Mouse (Mus musculus) heart, embryonic 12.5 days (tissue): ENCODE results near the gene Atp2b2. TPM values are rescaled to one million over a fixed set of nuclear protein-coding genes. Genes with fewer than 3 reads are reported as not detected.
"Not testable (repeated sequence)": the region's sequence is repeated elsewhere in the genome, so short reads cannot be mapped to it uniquely, and the experiment has no call there.

ENCODE experiments used
- ATAC-seq: fragments of 200-750 bp; cut with Nextera tagmentation; 2 replicates; pipeline ENCODE4 v1.8.0; 2017; ENCODE audit warnings: moderate TSS enrichment, moderate library complexity; ENCODE audit not compliant: insufficient number of reproducible peaks, low FRiP score
- H3K27ac ChIP-seq: fragments of 300-500 bp; sonication (generic); 2 replicates; pipeline ENCODE4 v1.5.1; 2016; ENCODE audit warnings: mild to moderate bottlenecking, moderate library complexity; ENCODE audit not compliant: poor library complexity, severe bottlenecking
- H3K27me3 ChIP-seq: fragments of 300-500 bp; sonication (generic); replicated peaks from 2 replicates; pipeline ENCODE4 v1.6.1; 2016; ENCODE audit warnings: mild to moderate bottlenecking, moderate library complexity
- H3K36me3 ChIP-seq: fragments of 300-500 bp; sonication (generic); 2 replicates; pipeline ENCODE4 v1.6.1; 2016; ENCODE audit warnings: mild to moderate bottlenecking, moderate library complexity
- H3K4me1 ChIP-seq: fragments of 300-500 bp; sonication (generic); replicated peaks from 2 replicates; pipeline ENCODE4 v1.6.1; 2016; ENCODE audit warnings: mild to moderate bottlenecking
- H3K4me2 ChIP-seq: fragments of 300-500 bp; sonication (generic); 2 replicates; pipeline ENCODE4 v1.6.1; 2016; ENCODE audit warnings: mild to moderate bottlenecking, moderate library complexity
- H3K4me3 ChIP-seq: fragments of 300-500 bp; sonication (generic); 2 replicates; pipeline ENCODE4 v1.5.1; 2016; ENCODE audit warnings: mild to moderate bottlenecking
- H3K9ac ChIP-seq: fragments of 300-500 bp; sonication (generic); 2 replicates; pipeline ENCODE4 v1.6.1; 2016; ENCODE audit warnings: mild to moderate bottlenecking, moderate library complexity
- H3K9me3 ChIP-seq: fragments of 300-500 bp; sonication (generic); replicated peaks from 2 replicates; pipeline ENCODE4 v1.6.1; 2016; ENCODE audit warnings: mild to moderate bottlenecking, moderate library complexity
- WGBS: fragments of 180-500 bp; shearing (Covaris S2); methylation state at CpG from one replicate; pipeline ENCODE4 v1.1.7; 2016; 5-methylcytosine and 5-hydroxymethylcytosine counted together
- microRNA-seq: library from miRNA; unstranded; fragments of <30 nt; microRNA quantifications from one replicate; pipeline ENCODE4, GENCODE M21; 2017
- polyA plus RNA-seq: library from polyadenylated mRNA; unstranded; fragments of >200 nt; fragmentation: Nextera tagmentation; extraction: Ambion mirVana; gene quantifications from 2 replicates; pipeline ENCODE4 v1.2.1, GENCODE M21; 2016

Gene Atp2b2
- polyA plus RNA-seq, 1 experiment from 2014 or later, result 0.03 TPM

- WGBS, result 90% methylated on average over 2 of the region's 2 CpGs
- no peak for ATAC-seq
- no peak overlapping the region for H3K4me3 ChIP-seq
- H3K36me3 ChIP-seq, result peaks cover 94% of the 10 kb centered on the region
- no peaks in the 10 kb centered on the region for H3K4me1 ChIP-seq
- H3K27ac ChIP-seq, result no peak overlapping the region
- H3K9me3 ChIP-seq, result no peaks in the 10 kb centered on the region
- no peaks in the 10 kb centered on the region for H3K27me3 ChIP-seq
- no peak overlapping the region for H3K4me2 ChIP-seq
- no peak overlapping the region for H3K9ac ChIP-seq
Measured at GRCm38 (mm10) chr6:113714276-113714675, 328.1 kb downstream of the Atp2b2 start.

GRCm38 (mm10) chr6:113713389-113713788 lies 329.0 kb downstream of the Atp2b2 start:
- H3K4me1 ChIP-seq, H3K4me3 ChIP-seq, H3K27ac ChIP-seq, H3K9ac ChIP-seq, ATAC-seq, H3K27me3 ChIP-seq, H3K9me3 ChIP-seq, H3K4me2 ChIP-seq: not testable (repeated sequence)
- whole genome bisulfite sequencing, result 88% methylated on average over 5 of the region's 5 CpGs
- peaks cover 95% of the 10 kb centered on the region for H3K36me3 ChIP-seq

DNA sequence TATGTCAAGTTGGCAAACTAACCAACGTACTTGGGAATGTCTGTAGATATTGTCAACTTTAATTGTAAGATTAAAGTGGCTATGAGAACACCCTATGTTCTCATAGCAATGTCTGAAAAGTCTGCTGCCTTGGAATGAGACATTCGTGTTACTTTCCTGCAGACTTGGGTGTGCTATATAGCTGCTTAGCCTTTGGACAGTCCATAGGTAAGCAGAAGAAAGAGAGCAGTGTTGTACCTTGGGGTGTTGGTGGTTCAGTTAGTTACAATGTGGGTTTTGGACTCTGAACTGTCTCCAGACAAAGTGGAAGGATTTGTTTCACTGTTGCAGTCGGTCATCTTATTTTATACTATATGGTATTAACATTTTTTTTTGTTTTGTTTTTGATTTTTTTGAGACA lies 329.7 kb downstream of the Atp2b2 start:
- H3K9me3 ChIP-seq, result no peaks in the 10 kb centered on the region

DNA sequence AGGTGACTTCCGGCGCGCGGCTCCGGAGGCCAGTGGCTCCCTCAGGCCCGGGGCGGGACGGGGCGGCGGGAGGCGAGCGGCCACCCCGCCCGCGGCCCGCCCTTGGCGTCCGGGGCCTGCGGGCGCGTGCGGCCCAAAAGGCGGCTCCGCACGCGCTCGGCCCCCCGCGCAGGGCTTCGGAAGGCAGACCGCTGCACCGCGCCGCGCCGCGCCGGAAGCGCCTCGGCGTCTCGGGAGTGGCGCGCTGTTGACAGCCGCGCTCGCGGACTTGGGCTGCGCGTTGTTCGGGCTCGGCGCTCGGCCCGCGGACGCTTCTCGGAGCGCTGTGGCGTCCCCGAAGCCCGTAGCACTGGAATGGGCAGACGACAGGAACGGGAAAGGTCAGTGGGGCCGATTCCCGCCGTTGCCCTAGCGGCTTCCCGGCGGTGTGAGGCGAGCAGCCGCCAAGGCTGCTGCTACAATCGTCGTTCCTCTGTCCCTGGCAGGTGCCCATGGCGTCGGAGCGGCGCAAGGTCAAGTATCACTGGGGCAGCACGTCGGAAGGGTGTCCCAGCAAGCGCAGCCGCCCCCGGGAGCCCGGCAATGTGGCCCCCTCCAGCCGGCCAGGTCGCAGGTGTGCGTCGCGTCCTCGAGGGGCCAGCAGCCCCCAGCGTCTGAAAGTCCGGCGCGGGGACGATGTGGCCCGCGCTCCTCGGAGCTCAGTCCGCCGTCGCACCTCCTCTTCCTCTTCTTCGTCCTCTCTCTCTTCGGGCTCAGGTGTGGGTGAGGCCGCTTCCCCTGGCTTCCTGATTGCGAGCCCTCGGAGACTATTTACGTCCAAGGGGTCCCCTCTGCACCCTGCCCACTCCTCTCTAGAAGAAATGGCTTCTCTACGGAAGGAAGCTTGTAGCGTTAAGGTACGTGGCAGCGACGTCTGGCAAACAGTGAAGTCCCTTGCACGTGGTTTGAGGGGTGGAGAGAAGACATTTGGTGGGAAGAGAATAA lies 344.9 kb downstream of the Atp2b2 start:
- H3K36me3 ChIP-seq, result peaks cover 42% of the 10 kb centered on the region
- no peaks in the 10 kb centered on the region for H3K27me3 ChIP-seq
- peaks cover 50% of the 10 kb centered on the region for H3K4me1 ChIP-seq
- H3K4me2 ChIP-seq, result peak overlapping the region; percentile 97
- H3K27ac ChIP-seq, result peak overlapping the region; percentile 92
- WGBS, result under 1% methylated on average over 104 of the region's 113 CpGs
- ATAC-seq, result no peak
- peak overlapping the region; percentile 96 for H3K9ac ChIP-seq
- H3K4me3 ChIP-seq, result peak overlapping the region; percentile 69
- no peaks in the 10 kb centered on the region for H3K9me3 ChIP-seq

More for the DNA sequence above, 329.7 kb downstream of the Atp2b2 start:
- H3K4me3 ChIP-seq, result no peak overlapping the region
- no peaks in the 10 kb centered on the region for H3K4me1 ChIP-seq
- no peaks in the 10 kb centered on the region for H3K27me3 ChIP-seq
- no peak overlapping the region for H3K4me2 ChIP-seq
- ATAC-seq, result no peak
- H3K27ac ChIP-seq, result no peak overlapping the region
- peaks cover 97% of the 10 kb centered on the region for H3K36me3 ChIP-seq
- whole genome bisulfite sequencing, result 91% methylated on average over 3 of the region's 3 CpGs
- no peak overlapping the region for H3K9ac ChIP-seq

DNA sequence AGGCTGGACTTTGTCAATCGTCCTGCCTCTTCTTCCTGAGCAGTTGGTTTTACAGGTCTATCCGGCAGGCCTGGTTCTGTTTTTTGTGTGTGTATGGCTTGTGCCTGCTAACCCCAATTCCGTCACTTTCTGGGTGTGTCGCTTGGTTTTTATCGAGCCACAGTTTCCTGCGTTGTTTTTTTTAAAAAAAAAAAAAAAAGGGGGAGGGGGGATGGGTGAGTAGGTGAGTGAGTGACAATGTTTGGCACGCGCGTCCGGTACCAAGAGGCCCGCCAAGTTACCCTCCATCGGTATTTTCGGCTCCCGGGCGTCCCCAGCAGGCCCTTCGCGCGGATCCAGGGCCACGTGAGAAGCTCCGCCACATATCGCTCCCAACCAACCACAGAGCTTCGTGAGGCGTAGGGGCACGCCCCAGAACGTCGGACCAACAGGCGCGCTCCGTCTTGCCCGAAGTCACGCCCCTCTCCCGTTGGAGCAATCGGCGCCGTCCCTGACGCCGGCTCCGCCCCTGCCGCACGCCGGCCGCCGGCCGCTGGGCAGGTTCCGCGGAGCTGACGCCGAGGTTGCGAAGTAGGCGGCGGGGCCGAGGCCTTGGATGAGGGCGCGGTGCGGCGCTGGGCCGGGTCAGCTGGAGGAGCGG lies 345.7 kb downstream of the Atp2b2 start, which contains the start of gene Tatdn2:
TSS of gene Tatdn2 (plus strand) at position 469 of the 640 bp plus-strand sequence.
- WGBS, result under 1% methylated on average over 58 of the region's 58 CpGs

DNA sequence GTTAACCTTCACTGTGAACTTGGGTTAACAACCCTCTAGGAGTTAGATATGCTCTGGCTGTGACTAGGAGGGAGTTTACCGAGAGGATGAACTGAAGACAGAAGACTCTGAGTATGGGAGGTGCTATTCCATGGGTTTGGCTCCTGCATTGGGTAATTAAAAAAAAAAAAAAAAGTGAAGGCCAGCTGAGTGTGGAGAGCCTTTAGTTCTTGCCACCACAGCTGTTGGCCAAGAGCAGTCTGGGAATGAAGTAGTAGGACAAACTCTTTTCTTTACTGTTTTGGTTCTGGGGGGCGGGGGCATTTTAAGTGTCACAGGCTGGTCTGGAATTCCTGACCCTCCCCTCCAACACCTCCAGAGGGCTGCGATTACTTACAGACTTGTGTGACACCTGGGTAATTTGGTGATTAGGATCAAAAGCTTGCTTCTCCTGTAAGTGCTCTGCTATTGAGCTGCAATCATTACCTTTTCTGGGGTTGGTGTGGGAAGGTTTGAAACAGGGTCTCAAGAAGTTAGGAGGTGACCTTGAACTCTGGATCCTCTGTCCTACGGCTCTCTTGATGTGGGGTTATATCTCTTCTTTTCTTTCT lies 346.6 kb downstream of the Atp2b2 start:
- Histone ChIP-seq H3K4me2 (peak overlapping the region; percentile 97), H3K27ac (peak overlapping the region; percentile 92), H3K4me1 (peaks cover 61% of the 10 kb centered on the region), H3K9me3 (no peaks in the 10 kb centered on the region), H3K4me3 (peak overlapping the region; percentile 69; the same call in 1 of the 2 replicates), H3K9ac (no peak overlapping the region), H3K36me3 (peaks cover 26% of the 10 kb centered on the region), H3K27me3 (no peaks in the 10 kb centered on the region)
- 41% methylated on average over 4 of the region's 4 CpGs for WGBS
- ATAC-seq, result no peak

More for the DNA sequence above, 345.7 kb downstream of the Atp2b2 start, which contains the start of gene Tatdn2:
- peaks cover 56% of the 10 kb centered on the region for H3K4me1 ChIP-seq
- H3K27me3 ChIP-seq, result no peaks in the 10 kb centered on the region
- peak; percentile 97 for ATAC-seq
- peaks cover 34% of the 10 kb centered on the region for H3K36me3 ChIP-seq
- peak within 1 kb of the TSS; percentile 69 for H3K4me3 ChIP-seq
- H3K9ac ChIP-seq, result peak within 1 kb of the TSS; percentile 96
- H3K9me3 ChIP-seq, result no peaks in the 10 kb centered on the region
- H3K4me2 ChIP-seq, result peak within 1 kb of the TSS; percentile 97
- H3K27ac ChIP-seq, result peak within 1 kb of the TSS; percentile 92

DNA sequence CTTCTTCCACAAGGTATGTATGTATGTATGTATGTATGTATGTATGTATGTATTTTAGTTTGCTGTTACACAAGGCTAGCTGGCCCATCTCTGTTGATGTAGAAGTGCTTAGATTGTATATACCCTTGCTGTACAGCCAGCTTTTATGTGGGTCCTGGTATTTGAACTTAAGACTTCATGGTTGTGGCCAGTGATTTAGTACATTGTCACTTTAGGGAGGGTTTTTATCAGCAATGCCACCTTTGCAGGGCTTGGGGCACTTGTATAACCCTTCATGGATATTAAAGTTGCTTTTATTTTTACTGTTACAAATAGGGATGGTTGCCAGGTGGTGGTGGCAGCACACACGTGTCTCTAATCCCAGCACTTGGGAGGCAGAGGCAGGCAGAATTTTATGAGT lies 347.2 kb downstream of the Atp2b2 start:
- H3K4me1 ChIP-seq, result peaks cover 65% of the 10 kb centered on the region
- 71% methylated on average over 1 of the region's 1 CpGs for WGBS
- peaks cover 23% of the 10 kb centered on the region for H3K36me3 ChIP-seq
- no peak overlapping the region for H3K4me3 ChIP-seq
- no peak overlapping the region for H3K27ac ChIP-seq
- no peaks in the 10 kb centered on the region for H3K9me3 ChIP-seq
- H3K9ac ChIP-seq, result no peak overlapping the region
- ATAC-seq, result no peak
- no peak overlapping the region for H3K4me2 ChIP-seq
- no peaks in the 10 kb centered on the region for H3K27me3 ChIP-seq

Small RNA genes within 50 kb of the gene (microRNA-seq; reads per million reads assigned to microRNA genes)
- not detected for gene Mir7042

Other genes with a start within 250 kb of the Atp2b2 start
- not detected in 2 replicates for gene Slc6a11, start 88.6 kb upstream of the Atp2b2 start, polyA plus RNA-seq
- 0.05 and 0.17 TPM in 2 replicates for gene Slc6a1, start 240.0 kb upstream of the Atp2b2 start, polyA plus RNA-seq